Mouse (Mus musculus) G1E (cell line): ENCODE measurements around the gene Ssh2.

Experiments
- CTCF ChIP-seq: IDR thresholded peaks from 2 replicates; pipeline ENCODE4 v1.5.1; 2012; ENCODE audit warnings: low read depth, low read length, inconsistent platforms, mixed read lengths
- GATA1 ChIP-seq: IDR thresholded peaks from 2 replicates; pipeline ENCODE4 v1.6.1; 2012; ENCODE audit warnings: borderline replicate concordance, low read length, inconsistent platforms, mixed read lengths
- GATA2 ChIP-seq: IDR thresholded peaks from 2 replicates; pipeline ENCODE4 v1.6.1; 2012; ENCODE audit warnings: low read depth, low read length, inconsistent platforms, borderline replicate concordance
- POLR2AphosphoS5 ChIP-seq: IDR thresholded peaks from 2 replicates; pipeline ENCODE4 v1.6.1; 2012; ENCODE audit warnings: low read depth, low read length, inconsistent platforms; ENCODE audit not compliant: insufficient replicate concordance
- TAL1 ChIP-seq: conservative IDR thresholded peaks from 2 replicates; pipeline ENCODE4 v1.6.1; 2012; ENCODE audit warnings: low read depth, low read length, inconsistent platforms, mixed read lengths

- TF ChIP-seq GATA2: no peak
- TF ChIP-seq CTCF: no peak
- no peak for TF ChIP-seq POLR2AphosphoS5
- TF ChIP-seq GATA1: no peak
- no peak for TF ChIP-seq TAL1
Measured at GRCm38 (mm10) chr11:77369841-77370191, 153.7 kb downstream of the Ssh2 start.
